Mouse (Mus musculus) heart, embryonic 14.5 days (tissue): ENCODE results near the gene Triml2. TPM values are rescaled to one million over a fixed set of nuclear protein-coding genes. Genes with fewer than 3 reads are reported as not detected.

Experiments
- ATAC-seq: fragments of 200-750 bp; cut with Nextera tagmentation; 2 replicates; pipeline ENCODE4 v1.8.0; 2017; ENCODE audit warnings: low read depth, moderate TSS enrichment; ENCODE audit not compliant: insufficient number of reproducible peaks, insufficient read depth, low FRiP score
- H3K27ac ChIP-seq, 2 experiments: fragments of 200-500 bp in 1 of 2; fragments of 300-500 bp in 1 of 2; sonication (generic) in 1 of 2; replicated peaks in 1 of 2; 2 replicates each; pipeline ENCODE4 v1.5.1; 2012 to 2014; ENCODE audit warnings: low read depth in 2 of 2, low read length in 2 of 2, control low read depth in 1 of 2, mild to moderate bottlenecking in 1 of 2, mixed read lengths in 1 of 2; ENCODE audit not compliant: control insufficient read depth in 1 of 2, insufficient read depth in 1 of 2
- H3K27me3 ChIP-seq: fragments of 300-500 bp; sonication (generic); 2 replicates; pipeline ENCODE4 v1.6.1; 2014; ENCODE audit warnings: mild to moderate bottlenecking, low read length, control low read depth; ENCODE audit not compliant: control insufficient read depth, insufficient read depth
- H3K36me3 ChIP-seq: fragments of 300-500 bp; sonication (generic); 2 replicates; pipeline ENCODE4 v1.6.1; 2014; ENCODE audit warnings: mild to moderate bottlenecking, control low read depth, low read length, mixed read lengths; ENCODE audit not compliant: control insufficient read depth, insufficient read depth
- H3K4me1 ChIP-seq, 2 experiments: fragments of 200-500 bp in 1 of 2; fragments of 300-500 bp in 1 of 2; sonication (generic) in 1 of 2; 2 replicates each; pipeline ENCODE4 v1.6.1; 2012 to 2014; ENCODE audit warnings: low read length in 2 of 2, control low read depth in 1 of 2, mixed read lengths in 1 of 2; ENCODE audit not compliant: control insufficient read depth in 2 of 2, insufficient read depth in 2 of 2
- H3K4me2 ChIP-seq: fragments of 300-500 bp; sonication (generic); 2 replicates; pipeline ENCODE4 v1.6.1; 2014; ENCODE audit warnings: mild to moderate bottlenecking, low read length
- H3K4me3 ChIP-seq, 2 experiments: fragments of 200-500 bp in 1 of 2; fragments of 300-500 bp in 1 of 2; sonication (generic) in 1 of 2; 2 replicates each; pipeline ENCODE4 v1.5.1; 2012 to 2014; ENCODE audit warnings: low read length in 2 of 2, mild to moderate bottlenecking in 2 of 2, control low read depth in 1 of 2, low read depth in 1 of 2, moderate library complexity in 1 of 2; ENCODE audit not compliant: control insufficient read depth in 1 of 2, insufficient read depth in 1 of 2
- H3K9ac ChIP-seq: fragments of 300-500 bp; sonication (generic); 2 replicates; pipeline ENCODE4 v1.6.1; 2014; ENCODE audit warnings: mild to moderate bottlenecking, low read length
- H3K9me3 ChIP-seq: fragments of 300-500 bp; sonication (generic); 2 replicates; pipeline ENCODE4 v1.6.1; 2016; ENCODE audit warnings: low read length, control low read depth; ENCODE audit not compliant: control insufficient read depth
- WGBS: fragments of 180-500 bp; shearing (Covaris S2); extraction: QIAGEN DNeasy Blood & Tissue Kit; methylation state at CpG from one replicate; pipeline ENCODE4 v1.1.7; 2014; 5-methylcytosine and 5-hydroxymethylcytosine counted together
- polyA plus RNA-seq: library from polyadenylated mRNA; unstranded; fragments of >200 nt; fragmentation: Nextera tagmentation; extraction: Ambion mirVana; gene quantifications from 2 replicates; pipeline ENCODE4 v1.2.1, GENCODE M21; 2014

Gene Triml2
- polyA plus RNA-seq = not detected in 2 replicates

DNA sequence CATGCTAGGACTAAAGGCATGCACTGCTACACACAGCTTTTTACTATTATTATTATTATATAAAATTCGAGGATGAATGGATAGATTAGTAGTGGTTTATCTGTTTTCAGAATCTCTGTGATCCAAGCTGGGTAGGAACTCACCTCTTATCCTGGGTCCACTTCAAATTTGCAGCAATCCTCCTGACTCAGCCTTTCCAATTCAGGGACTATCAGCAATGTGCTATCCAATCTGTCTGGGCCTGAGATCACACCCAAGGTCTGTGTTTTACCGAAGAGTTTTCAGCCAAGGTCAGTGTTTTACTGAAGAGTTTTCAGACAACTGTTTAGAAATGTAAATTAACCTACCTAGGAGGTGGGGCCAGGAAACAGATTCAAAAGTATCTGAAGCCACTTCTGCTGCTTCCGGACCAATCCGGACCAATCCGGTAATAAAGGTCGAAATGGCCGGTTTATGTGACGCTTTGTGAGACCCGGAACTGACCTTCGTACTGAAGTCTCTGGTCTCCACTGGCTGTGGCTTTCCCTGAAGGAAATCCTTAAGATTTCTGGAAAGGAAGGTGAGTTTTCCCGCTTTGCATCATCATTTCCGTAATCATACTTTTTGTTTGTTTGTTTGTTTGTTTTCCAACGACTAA, at the start of gene Triml2:
TSS of gene Triml2 (plus strand) at position 488 of the 637 bp plus-strand sequence.
- Histone ChIP-seq H3K4me1 (no peaks in the 10 kb centered on the region), H3K9ac (no peak within 1 kb of the TSS), H3K9me3 (0 out of 2 replicates have a peak, but pooled peaks cover 5% of the 10 kb centered on the region), H3K4me2 (no peak within 1 kb of the TSS), H3K36me3 (no peaks in the 10 kb centered on the region), H3K27me3 (no peaks in the 10 kb centered on the region), H3K27ac (peak within 1 kb of the TSS in 1 of 2 experiments; percentile 33; a peak in 1 of 4 replicates), H3K4me3 (no peak within 1 kb of the TSS)
- 90% methylated on average over 13 of the region's 13 CpGs for WGBS
- ATAC-seq = no peak

DNA sequence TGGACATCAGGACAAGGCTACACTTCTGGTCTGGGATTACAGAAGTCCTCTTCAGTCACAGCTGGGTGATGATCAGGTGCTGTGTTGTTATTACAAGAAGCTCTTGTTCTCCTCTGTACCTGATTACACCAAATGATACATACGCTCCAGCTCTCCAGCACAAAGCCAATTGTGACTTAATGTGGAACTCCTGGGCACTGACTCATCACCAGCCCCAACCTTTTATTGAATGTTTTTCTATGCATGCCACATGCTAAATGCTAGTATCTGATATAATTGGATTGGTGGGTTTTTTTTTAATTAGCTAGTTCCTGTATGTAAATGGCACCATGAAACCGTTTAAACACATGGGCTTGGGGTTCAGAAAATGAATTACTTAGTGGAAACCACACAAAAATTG, 39.0 kb upstream of the Triml2 start, which contains the start of gene Triml1:
TSS of gene Triml1 (minus strand) at position 101 of the 400 bp plus-strand sequence.
- WGBS = 74% methylated on average over 2 of the region's 2 CpGs
- Histone ChIP-seq H3K27me3 (no peaks in the 10 kb centered on the region), H3K9me3 (no peaks in the 10 kb centered on the region), H3K27ac (no peak within 1 kb of the TSS), H3K9ac (no peak within 1 kb of the TSS), H3K4me2 (no peak within 1 kb of the TSS), H3K4me1 (no peaks in the 10 kb centered on the region), H3K36me3 (no peaks in the 10 kb centered on the region), H3K4me3 (no peak within 1 kb of the TSS)
- ATAC-seq = no peak

DNA sequence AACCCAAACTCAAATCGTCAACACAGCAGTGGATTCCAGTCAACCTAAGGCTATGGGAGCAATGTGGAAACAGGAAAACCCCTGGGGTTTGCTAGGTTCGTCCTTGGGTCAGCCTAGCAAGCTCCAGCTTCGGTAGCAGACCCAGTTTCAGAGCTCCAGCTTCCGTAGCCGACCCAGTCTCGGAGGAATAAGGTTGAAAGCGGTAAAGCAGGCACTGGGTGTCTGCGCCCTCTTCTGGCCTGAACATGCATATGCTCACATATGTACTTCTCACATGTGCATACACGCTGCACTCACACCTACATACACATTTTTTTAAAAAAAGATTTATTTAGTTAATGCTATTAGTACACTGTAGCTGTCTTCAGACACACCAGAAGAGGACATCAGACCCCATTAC, 31.0 kb upstream of the Triml2 start:
- Histone ChIP-seq H3K36me3 (no peaks in the 10 kb centered on the region), H3K9me3 (peaks cover 4% of the 10 kb centered on the region; the same call in 1 of the 2 replicates), H3K4me3 (no peak overlapping the region), H3K27me3 (no peaks in the 10 kb centered on the region), H3K4me2 (no peak overlapping the region), H3K4me1 (no peaks in the 10 kb centered on the region), H3K27ac (no peak overlapping the region), H3K9ac (no peak overlapping the region)
- ATAC-seq = no peak
- WGBS = 86% methylated on average over 9 of the region's 9 CpGs

DNA sequence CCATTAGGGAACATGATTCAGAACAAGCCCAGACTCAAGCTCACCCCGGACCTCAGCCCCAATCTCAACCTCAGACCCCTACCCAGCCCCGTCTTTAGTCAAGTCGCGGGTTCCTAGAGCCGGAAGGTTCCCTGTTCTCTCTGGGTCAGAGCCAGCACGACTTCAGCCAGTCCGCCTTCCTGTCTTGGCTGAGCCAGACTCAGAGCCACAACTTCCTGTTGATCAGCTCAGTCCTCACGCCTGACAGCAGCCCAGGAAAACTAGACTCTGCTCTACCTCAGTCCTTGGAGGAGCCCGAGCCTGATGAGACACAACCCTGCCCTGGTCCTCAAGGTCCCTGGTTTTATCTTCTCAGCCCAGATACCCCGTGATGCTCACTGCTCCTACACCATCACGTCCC, 17.1 kb upstream of the Triml2 start:
- H3K27me3 ChIP-seq = no peaks in the 10 kb centered on the region
- no peak overlapping the region for H3K27ac ChIP-seq
- no peak overlapping the region for H3K4me3 ChIP-seq
- H3K4me2 ChIP-seq = no peak overlapping the region
- H3K9ac ChIP-seq = no peak overlapping the region
- H3K4me1 ChIP-seq = no peaks in the 10 kb centered on the region
- H3K9me3 ChIP-seq = no peaks in the 10 kb centered on the region
- WGBS = 76% methylated on average over 11 of the region's 11 CpGs
- ATAC-seq = no peak
- no peaks in the 10 kb centered on the region for H3K36me3 ChIP-seq

DNA sequence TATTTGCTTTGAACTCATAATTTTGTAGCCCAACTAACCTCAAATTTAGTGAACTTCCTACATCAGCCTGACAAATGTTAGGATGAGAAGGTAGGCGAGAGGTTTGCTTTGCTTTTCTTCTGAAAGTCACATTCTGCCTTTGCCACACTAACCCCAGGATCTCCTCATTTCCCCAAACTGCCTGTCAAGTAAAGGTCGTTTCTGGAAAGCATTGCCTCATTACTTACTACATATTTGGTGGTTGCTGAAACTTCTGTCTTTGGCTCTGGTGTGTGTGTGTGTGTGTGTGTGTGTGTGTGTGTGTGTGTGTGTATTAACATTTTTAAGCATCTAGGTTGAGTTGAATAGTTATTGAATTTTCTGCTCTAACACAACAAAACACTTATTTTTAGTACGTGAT, 15.9 kb upstream of the Triml2 start:
- 83% methylated on average over 3 of the region's 3 CpGs for WGBS
- no peak overlapping the region for H3K27ac ChIP-seq
- H3K4me1 ChIP-seq = no peaks in the 10 kb centered on the region

DNA sequence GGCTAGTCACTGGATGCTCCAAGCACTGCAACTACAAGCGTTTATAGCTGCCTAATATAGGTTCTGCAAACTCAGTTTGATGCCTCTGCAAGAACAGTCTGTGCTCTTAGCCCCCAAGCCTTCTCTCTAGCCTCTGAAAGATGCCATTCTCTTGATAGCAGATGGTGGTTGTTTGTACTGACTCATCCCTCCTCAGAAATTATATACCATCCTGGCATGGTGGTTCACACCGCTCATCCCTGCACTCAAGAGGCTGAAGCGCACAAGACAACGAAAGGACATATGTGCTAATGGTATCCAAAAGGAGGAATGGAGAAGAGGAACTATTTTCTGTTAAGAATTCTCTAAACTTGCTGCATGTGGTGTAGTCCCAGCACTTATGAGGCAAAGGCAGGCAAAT, 12.3 kb upstream of the Triml2 start:
- Histone ChIP-seq H3K4me3 (no peak overlapping the region), H3K4me1 (no peaks in the 10 kb centered on the region), H3K9me3 (no peaks in the 10 kb centered on the region; the same call in 1 of the 2 replicates), H3K4me2 (no peak overlapping the region), H3K27ac (no peak overlapping the region), H3K27me3 (no peaks in the 10 kb centered on the region), H3K9ac (no peak overlapping the region), H3K36me3 (no peaks in the 10 kb centered on the region)
- 83% methylated on average over 4 of the region's 4 CpGs for WGBS
- no peak for ATAC-seq

More for the DNA sequence above, 15.9 kb upstream of the Triml2 start:
- no peak overlapping the region for H3K4me2 ChIP-seq
- H3K9ac ChIP-seq = no peak overlapping the region
- H3K27me3 ChIP-seq = no peaks in the 10 kb centered on the region
- no peak overlapping the region for H3K4me3 ChIP-seq
- no peak for ATAC-seq
- no peaks in the 10 kb centered on the region for H3K36me3 ChIP-seq
- no peaks in the 10 kb centered on the region for H3K9me3 ChIP-seq

DNA sequence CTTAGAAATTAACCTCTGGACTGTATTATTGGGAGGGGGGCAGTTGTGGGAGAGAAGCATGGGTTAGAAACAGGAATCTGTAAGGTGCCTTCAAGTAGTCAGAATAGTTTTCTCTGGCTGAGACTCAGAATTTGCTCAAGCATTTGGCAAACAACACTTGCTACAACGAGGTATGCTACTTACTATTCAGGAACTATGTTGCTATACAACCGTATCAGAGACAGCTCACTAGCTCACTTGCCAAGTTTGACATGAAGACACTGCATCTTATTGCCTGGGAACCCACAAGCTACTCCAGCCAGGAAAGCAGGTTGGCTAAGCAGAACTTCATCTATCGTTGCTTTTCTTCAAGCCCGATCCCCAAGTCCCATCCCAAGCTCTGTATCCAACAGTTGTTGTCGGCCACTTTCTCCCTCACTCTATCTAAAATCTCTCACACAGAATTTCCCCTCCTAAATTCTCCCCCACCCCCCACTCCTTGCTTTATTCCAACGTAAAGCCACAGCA, 11.0 kb upstream of the Triml2 start:
- Histone ChIP-seq H3K27ac (no peak overlapping the region), H3K4me3 (no peak overlapping the region), H3K4me1 (no peaks in the 10 kb centered on the region), H3K9me3 (no peaks in the 10 kb centered on the region; the same call in 1 of the 2 replicates), H3K9ac (no peak overlapping the region), H3K27me3 (no peaks in the 10 kb centered on the region), H3K36me3 (no peaks in the 10 kb centered on the region), H3K4me2 (no peak overlapping the region)
- no peak for ATAC-seq
- 79% methylated on average over 6 of the region's 6 CpGs for WGBS
